ENCODE assay signal across 24 mouse cellular contexts in genomic region chr7:128285060-128285459, GRCm38 (mm10). TPM values are rescaled to one million over a fixed set of nuclear protein-coding genes. Genes with fewer than 3 reads are reported as not detected.
A peak's percentile ranks its signal among the peaks of the same experiment; 100 is the strongest.
DNase-seq lines count a peak whose midpoint lies in the region; ATAC-seq and TF ChIP-seq lines count a peak whose summit lies in the region.
"Had no signal": no experiment of that assay in that cellular context is flagged by ENCODE, and none has a peak within 500 bp of the region (broad histone marks: within the 10 kb centered on the region; RNA-seq: fewer than 3 reads in every experiment).

No protein-coding gene starts in this region.

- no peaks in the 10 kb centered on the region for H3K4me1 ChIP-seq in embryonic facial prominence, embryonic 12.5 days
- peaks cover 42% of the 10 kb centered on the region for H3K4me1 ChIP-seq in embryonic facial prominence, embryonic 10.5 days
- peaks cover 78% of the 10 kb centered on the region for H3K4me1 ChIP-seq in liver, embryonic 13.5 days (replicated peaks)
- H3K4me1 ChIP-seq in liver, postnatal 0 days (ENCODE audit: insufficient read depth) = peaks cover 24% of the 10 kb centered on the region

- no peaks in the 10 kb centered on the region for H3K27me3 ChIP-seq in embryonic facial prominence, embryonic 12.5 days
- peaks cover 28% of the 10 kb centered on the region for H3K27me3 ChIP-seq in embryonic facial prominence, embryonic 10.5 days (replicated peaks; ENCODE audit: low read depth, poor library complexity, severe bottlenecking)
- no peaks in the 10 kb centered on the region for H3K27me3 ChIP-seq in liver, embryonic 13.5 days
- no peaks in the 10 kb centered on the region for H3K27me3 ChIP-seq in liver, postnatal 0 days (ENCODE audit: insufficient read depth, low read length)
- H3K27me3 ChIP-seq: forebrain, embryonic 13.5 days; heart, embryonic 12.5 days had no signal

- no peak overlapping the region for H3K4me3 ChIP-seq in embryonic facial prominence, embryonic 12.5 days
- no peak overlapping the region for H3K4me3 ChIP-seq in embryonic facial prominence, embryonic 10.5 days
- no peak overlapping the region for H3K4me3 ChIP-seq in liver, embryonic 13.5 days (replicated peaks)
- no peak overlapping the region for H3K4me3 ChIP-seq in liver, postnatal 0 days (ENCODE audit: low read depth, low read length)
- H3K4me3 ChIP-seq: forebrain, embryonic 13.5 days; gastrocnemius, adult 2 months; heart, embryonic 12.5 days had no signal

- H3K4me2 ChIP-seq in embryonic facial prominence, embryonic 12.5 days (replicated peaks) = no peak overlapping the region
- no peak overlapping the region for H3K4me2 ChIP-seq in liver, embryonic 13.5 days
- no peak overlapping the region for H3K4me2 ChIP-seq in liver, postnatal 0 days (ENCODE audit: low read depth, low read length)
- H3K4me2 ChIP-seq: forebrain, embryonic 13.5 days; heart, embryonic 12.5 days had no signal

- DNase-seq in adrenal gland, adult (ENCODE audit: inconsistent age in 2 of 2, low spot score in 1 of 2) = peak; percentile 58 to 71
- no peak for DNase-seq in adrenal gland, adult 2 months
- no peak for DNase-seq in embryonic facial prominence, embryonic 10.5 days (ENCODE audit: low spot score)
- DNase-seq in liver, embryonic 13.5 days = no peak
- DNase-seq in liver, postnatal 0 days = no peak
- peak; percentile 41 for DNase-seq in testis, postnatal 10 days (ENCODE audit: low spot score)
- no peak for DNase-seq in testis, postnatal 14 days (ENCODE audit: low spot score)
- DNase-seq: B cell, adult 2 months; cerebellum, adult 2 months; cerebellum, postnatal 10 days; forebrain, postnatal 0 days; gastrocnemius, adult 2 months; gastrocnemius, postnatal 25 days had no signal

- no peak for TF ChIP-seq CTCF in liver, postnatal 0 days (IDR thresholded peaks at IDR 0.05; ENCODE audit: low read depth)

- no peaks in the 10 kb centered on the region for H3K9me3 ChIP-seq in embryonic facial prominence, embryonic 12.5 days
- no peaks in the 10 kb centered on the region for H3K9me3 ChIP-seq in embryonic facial prominence, embryonic 10.5 days
- no peaks in the 10 kb centered on the region for H3K9me3 ChIP-seq in liver, embryonic 13.5 days (replicated peaks)
- H3K9me3 ChIP-seq in liver, postnatal 0 days (ENCODE audit: low read length) = no peaks in the 10 kb centered on the region
- H3K9me3 ChIP-seq: forebrain, embryonic 13.5 days; G1E; heart, embryonic 12.5 days had no signal

- 0 out of 2 replicates have a peak, but pooled peaks have one; percentile 15 for ATAC-seq in embryonic facial prominence, embryonic 12.5 days (ENCODE audit: insufficient number of reproducible peaks, insufficient read depth, low FRiP score, low TSS enrichment)
- ATAC-seq in liver, embryonic 13.5 days (ENCODE audit: low read depth) = no peak
- no peak for ATAC-seq in liver, postnatal 0 days
- ATAC-seq: CD4-positive, CD25-positive, alpha-beta regulatory T cell, adult 4 months; forebrain, embryonic 13.5 days; forebrain, postnatal 0 days; hindbrain, embryonic 16.5 days; inflammation-experienced regulatory T-cells, adult 6 months had no signal

- WGBS in embryonic facial prominence, embryonic 12.5 days = 83% methylated on average over 8 of the region's 8 CpGs
- WGBS in embryonic facial prominence, embryonic 10.5 days = 85% methylated on average over 8 of the region's 8 CpGs
- WGBS in liver, embryonic 13.5 days (ENCODE audit: insufficient replicate concordance) = 84% methylated on average over 8 of the region's 8 CpGs
- whole genome bisulfite sequencing in liver, postnatal 0 days (ENCODE audit: insufficient replicate concordance) = 88% methylated on average over 8 of the region's 8 CpGs

- H3K9ac ChIP-seq in embryonic facial prominence, embryonic 12.5 days = no peak overlapping the region
- H3K9ac ChIP-seq in liver, embryonic 13.5 days = peak overlapping the region; percentile 33; the same call in 1 of the 2 replicates
- no peak overlapping the region for H3K9ac ChIP-seq in liver, postnatal 0 days (replicated peaks)
- H3K9ac ChIP-seq: forebrain, embryonic 13.5 days; forebrain, postnatal 0 days; heart, embryonic 12.5 days had no signal

- no peak overlapping the region for H3K27ac ChIP-seq in embryonic facial prominence, embryonic 12.5 days
- H3K27ac ChIP-seq in embryonic facial prominence, embryonic 10.5 days (replicated peaks) = no peak overlapping the region
- H3K27ac ChIP-seq in liver, embryonic 13.5 days = peak overlapping the region; percentile 98
- H3K27ac ChIP-seq in liver, postnatal 0 days (ENCODE audit: low read depth) = no peak overlapping the region
- H3K27ac ChIP-seq: forebrain, embryonic 13.5 days; gastrocnemius, adult 2 months had no signal

- H3K36me3 ChIP-seq in embryonic facial prominence, embryonic 12.5 days = peaks cover 26% of the 10 kb centered on the region; the same call in 1 of the 2 replicates
- H3K36me3 ChIP-seq in embryonic facial prominence, embryonic 10.5 days (replicated peaks) = peaks cover 56% of the 10 kb centered on the region
- peaks cover 73% of the 10 kb centered on the region for H3K36me3 ChIP-seq in liver, embryonic 13.5 days
- H3K36me3 ChIP-seq in liver, postnatal 0 days (replicated peaks; ENCODE audit: insufficient read depth, low read length) = peaks cover 39% of the 10 kb centered on the region

- TF ChIP-seq EP300 in liver, postnatal 0 days (IDR thresholded peaks at IDR 0.05; ENCODE audit: low read depth) = no peak

RNA-seq across cellular contexts. Expression of gene BC017158, which starts 12.9 kb away (rescaled TPM):
- 10 to 100 TPM; 28.6 to 33.0 TPM for total RNA-seq in adrenal gland, adult 2 months (2021)
- polyA plus RNA-seq in adrenal gland, adult 2 months (2012; rRNA removed) = 62.7 and 66.8 TPM in 2 replicates
- 26.3 TPM in 2 replicates for polyA plus RNA-seq in embryonic facial prominence, embryonic 12.5 days (2016; fragmentation: Nextera tagmentation; extraction: Ambion mirVana)
- polyA plus RNA-seq in embryonic facial prominence, embryonic 10.5 days (2016; fragmentation: Nextera tagmentation; extraction: Ambion mirVana) = 24.6 and 27.3 TPM in 2 replicates
- polyA plus RNA-seq in liver, embryonic 13.5 days (2015; fragmentation: Nextera tagmentation; extraction: Ambion mirVana) = 16.7 and 21.4 TPM in 2 replicates
- polyA plus RNA-seq in liver, postnatal 0 days (2015; fragmentation: Nextera tagmentation; extraction: Ambion mirVana) = 9.4 and 9.6 TPM in 2 replicates

RNA-seq across cellular contexts. Expression of gene Slc5a2, which starts 19.6 kb away (rescaled TPM):
- under 1 TPM in 1 of 2 experiments, not detected in 1; 0.17 TPM for total RNA-seq in adrenal gland, adult 2 months (2021)
- polyA plus RNA-seq in adrenal gland, adult 2 months (2012; rRNA removed) = not detected in 2 replicates
- 0.35 TPM in 1 of 2 replicates, not detected in the other for polyA plus RNA-seq in embryonic facial prominence, embryonic 12.5 days (2016; fragmentation: Nextera tagmentation; extraction: Ambion mirVana)
- polyA plus RNA-seq in embryonic facial prominence, embryonic 10.5 days (2016; fragmentation: Nextera tagmentation; extraction: Ambion mirVana) = 0.10 and 0.28 TPM in 2 replicates
- polyA plus RNA-seq in liver, embryonic 13.5 days (2015; fragmentation: Nextera tagmentation; extraction: Ambion mirVana) = 1.6 and 2.4 TPM in 2 replicates
- 1.3 and 1.8 TPM in 2 replicates for polyA plus RNA-seq in liver, postnatal 0 days (2015; fragmentation: Nextera tagmentation; extraction: Ambion mirVana)
- total RNA-seq: forebrain, postnatal 0 days; gastrocnemius, adult 2 months; gastrocnemius, postnatal 25 days; granulocyte monocyte progenitor cell, adult 5-6 weeks; heart, adult 8-10 months; heart, postnatal 25 days had no signal
- polyA plus RNA-seq: forebrain, embryonic 13.5 days; hindbrain, embryonic 11.5 days; inflammation-experienced regulatory T-cells, adult 6 months had no signal

RNA-seq across cellular contexts. Expression of gene Tgfb1i1, which starts 38.4 kb away (rescaled TPM):
- total RNA-seq in adrenal gland, adult 2 months (2021) = 10 to 100 TPM; 24.0 to 30.2 TPM
- polyA plus RNA-seq in adrenal gland, adult 2 months (2012; rRNA removed) = 35.1 and 35.8 TPM in 2 replicates
- polyA plus RNA-seq in embryonic facial prominence, embryonic 12.5 days (2016; fragmentation: Nextera tagmentation; extraction: Ambion mirVana) = 44.4 and 47.7 TPM in 2 replicates
- polyA plus RNA-seq in embryonic facial prominence, embryonic 10.5 days (2016; fragmentation: Nextera tagmentation; extraction: Ambion mirVana) = 23.6 and 25.3 TPM in 2 replicates
- 14.3 and 17.8 TPM in 2 replicates for polyA plus RNA-seq in liver, embryonic 13.5 days (2015; fragmentation: Nextera tagmentation; extraction: Ambion mirVana)
- 10.1 and 10.4 TPM in 2 replicates for polyA plus RNA-seq in liver, postnatal 0 days (2015; fragmentation: Nextera tagmentation; extraction: Ambion mirVana)

RNA-seq across cellular contexts. Expression of gene 9130023H24Rik, which starts 47.2 kb away (rescaled TPM):
- 1 to 10 TPM; 5.1 to 8.7 TPM for total RNA-seq in adrenal gland, adult 2 months (2021)
- 1.4 TPM in 2 replicates for polyA plus RNA-seq in adrenal gland, adult 2 months (2012; rRNA removed)
- 9.9 and 10.3 TPM in 2 replicates for polyA plus RNA-seq in embryonic facial prominence, embryonic 12.5 days (2016; fragmentation: Nextera tagmentation; extraction: Ambion mirVana)
- polyA plus RNA-seq in embryonic facial prominence, embryonic 10.5 days (2016; fragmentation: Nextera tagmentation; extraction: Ambion mirVana) = 9.2 and 10.4 TPM in 2 replicates
- polyA plus RNA-seq in liver, embryonic 13.5 days (2015; fragmentation: Nextera tagmentation; extraction: Ambion mirVana) = 1.9 and 2.8 TPM in 2 replicates
- polyA plus RNA-seq in liver, postnatal 0 days (2015; fragmentation: Nextera tagmentation; extraction: Ambion mirVana) = 1.7 and 2.2 TPM in 2 replicates

RNA-seq across cellular contexts. Expression of gene Armc5, which starts 47.9 kb away (rescaled TPM):
- total RNA-seq in adrenal gland, adult 2 months (2021) = 10 to 100 TPM; 18.6 to 20.1 TPM
- polyA plus RNA-seq in adrenal gland, adult 2 months (2012; rRNA removed) = 64.3 and 68.0 TPM in 2 replicates
- 18.6 and 18.8 TPM in 2 replicates for polyA plus RNA-seq in embryonic facial prominence, embryonic 12.5 days (2016; fragmentation: Nextera tagmentation; extraction: Ambion mirVana)
- polyA plus RNA-seq in embryonic facial prominence, embryonic 10.5 days (2016; fragmentation: Nextera tagmentation; extraction: Ambion mirVana) = 17.5 and 19.1 TPM in 2 replicates
- polyA plus RNA-seq in liver, embryonic 13.5 days (2015; fragmentation: Nextera tagmentation; extraction: Ambion mirVana) = 8.3 and 8.4 TPM in 2 replicates
- polyA plus RNA-seq in liver, postnatal 0 days (2015; fragmentation: Nextera tagmentation; extraction: Ambion mirVana) = 5.4 and 5.6 TPM in 2 replicates

Comparison
In these comparisons a context has a peak if more than half of its experiments do, and no peak if none do; other contexts are left out.
1. DNase-seq: peak in adrenal gland, adult (2 of 2) and testis, postnatal 10 days (single experiment); none in adrenal gland, adult 2 months (single experiment), embryonic facial prominence, embryonic 10.5 days (single experiment), liver, embryonic 13.5 days (single experiment), liver, postnatal 0 days (single experiment) and testis, postnatal 14 days (single experiment).